Mouse (Mus musculus): ENCODE measurements at regions not wholly inside any gene's neighbourhood (a gene's known extent, or its start where the extent isn't known, plus 50 kb on each side); places are given as distances from the start of the nearest gene placed in this dataset.

DNA sequence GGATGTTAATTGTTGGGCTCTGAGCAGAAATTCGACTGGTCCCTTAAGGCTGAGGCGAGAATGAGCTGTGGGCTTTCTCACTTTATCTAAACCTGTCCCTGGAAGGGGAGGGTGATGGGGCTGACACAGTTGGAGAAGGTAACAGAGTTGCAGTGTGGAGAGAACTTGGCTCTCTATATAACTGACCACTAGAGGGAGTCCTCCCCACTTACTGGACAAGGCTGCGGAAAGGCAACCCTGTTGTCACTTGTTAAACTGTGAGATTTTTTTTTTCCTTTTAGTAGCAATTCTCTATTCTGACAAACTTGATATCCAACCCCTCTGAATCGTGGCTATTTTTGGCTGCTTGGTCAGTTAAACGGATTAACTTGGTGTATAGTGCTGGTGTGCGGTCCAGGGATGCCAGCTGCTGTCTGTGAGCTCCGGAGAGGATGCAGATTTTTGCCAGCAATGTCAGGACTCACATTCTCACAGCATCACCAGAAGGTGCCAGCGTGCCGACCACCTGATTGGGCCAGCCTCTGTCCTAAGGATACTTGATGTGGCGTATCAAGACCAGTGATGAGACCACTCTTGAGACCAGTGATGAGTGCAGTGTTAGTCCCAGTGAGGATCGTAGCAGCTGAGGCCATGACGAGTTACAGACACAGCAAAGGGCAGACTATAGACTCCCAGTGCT is 85.8 kb upstream of the Fam174b start:
- peak; percentile 41; the same call in 1 of the 2 replicates for TF ChIP-seq CTCF (IDR thresholded peaks at IDR 0.05; ENCODE audit: extremely low read depth, insufficient read depth, insufficient read length, insufficient replicate concordance)
- no peak for TF ChIP-seq POLR2A (IDR thresholded peaks at IDR 0.05; ENCODE audit: low read depth, low read length)

Data from spleen, adult 2 months (tissue).